Mouse (Mus musculus): ENCODE data around the gene Tenm4. TPM values are rescaled to one million over a fixed set of nuclear protein-coding genes. Genes with fewer than 3 reads are reported as not detected.
A peak's percentile ranks its signal among the peaks of the same experiment; 100 is the strongest.

The Tenm4 gene
- polyA plus RNA-seq, 1 experiment from 2014 or later, result 45.6 TPM

- no peak for ATAC-seq (ENCODE audit: insufficient number of reproducible peaks, insufficient read depth, low FRiP score, low TSS enrichment, low read depth)
- no peak overlapping the region for H3K9ac ChIP-seq
- H3K27ac ChIP-seq, result no peak overlapping the region
- no peaks in the 10 kb centered on the region for H3K36me3 ChIP-seq
- no peaks in the 10 kb centered on the region for H3K9me3 ChIP-seq
- H3K4me2 ChIP-seq, result no peak overlapping the region
- 53% methylated on average over 3 of the region's 3 CpGs for WGBS
- H3K27me3 ChIP-seq, result no peaks in the 10 kb centered on the region
- H3K4me3 ChIP-seq, result no peak overlapping the region
- no peaks in the 10 kb centered on the region for H3K4me1 ChIP-seq
Measured at GRCm38 (mm10) chr7:96466761-96467160, 295.7 kb downstream of the Tenm4 start.

GRCm38 (mm10) chr7:96470821-96471220 is 299.8 kb downstream of the Tenm4 start:
- no peak overlapping the region for H3K27ac ChIP-seq
- no peaks in the 10 kb centered on the region for H3K36me3 ChIP-seq

GRCm38 (mm10) chr7:96474560-96475089 is 303.6 kb downstream of the Tenm4 start:
- ATAC-seq (ENCODE audit: insufficient number of reproducible peaks, insufficient read depth, low FRiP score, low TSS enrichment, low read depth), result no peak
- H3K27ac ChIP-seq, result no peak overlapping the region

More at GRCm38 (mm10) chr7:96470821-96471220, 299.8 kb downstream of the Tenm4 start:
- Histone ChIP-seq H3K4me3 (no peak overlapping the region), H3K27me3 (no peaks in the 10 kb centered on the region), H3K4me2 (no peak overlapping the region), H3K4me1 (0 out of 2 replicates have a peak, but pooled peaks cover 5% of the 10 kb centered on the region), H3K9ac (no peak overlapping the region), H3K9me3 (no peaks in the 10 kb centered on the region)
- WGBS, result 77% methylated on average over 6 of the region's 6 CpGs
- no peak for ATAC-seq (ENCODE audit: insufficient number of reproducible peaks, insufficient read depth, low FRiP score, low TSS enrichment, low read depth)

GRCm38 (mm10) chr7:96476987-96477613 is 306.1 kb downstream of the Tenm4 start:
- no peak overlapping the region for H3K9ac ChIP-seq

More at GRCm38 (mm10) chr7:96474560-96475089, 303.6 kb downstream of the Tenm4 start:
- H3K36me3 ChIP-seq, result no peaks in the 10 kb centered on the region
- 77% methylated on average over 11 of the region's 11 CpGs for WGBS
- H3K9ac ChIP-seq, result no peak overlapping the region
- no peak overlapping the region for H3K4me2 ChIP-seq
- H3K27me3 ChIP-seq, result no peaks in the 10 kb centered on the region
- H3K4me1 ChIP-seq, result 0 out of 2 replicates have a peak, but pooled peaks cover 7% of the 10 kb centered on the region
- H3K9me3 ChIP-seq, result no peaks in the 10 kb centered on the region
- no peak overlapping the region for H3K4me3 ChIP-seq

GRCm38 (mm10) chr7:96479139-96479538 is 308.1 kb downstream of the Tenm4 start:
- Histone ChIP-seq H3K4me2 (no peak overlapping the region), H3K36me3 (no peaks in the 10 kb centered on the region), H3K27ac (no peak overlapping the region), H3K27me3 (no peaks in the 10 kb centered on the region), H3K4me1 (peaks cover 22% of the 10 kb centered on the region), H3K9ac (no peak overlapping the region), H3K9me3 (no peaks in the 10 kb centered on the region), H3K4me3 (no peak overlapping the region)
- no peak for ATAC-seq (ENCODE audit: insufficient number of reproducible peaks, insufficient read depth, low FRiP score, low TSS enrichment, low read depth)
- WGBS, result 56% methylated on average over 6 of the region's 6 CpGs

More at GRCm38 (mm10) chr7:96476987-96477613, 306.1 kb downstream of the Tenm4 start:
- no peak overlapping the region for H3K4me3 ChIP-seq
- 84% methylated on average over 6 of the region's 6 CpGs for WGBS
- H3K27me3 ChIP-seq, result no peaks in the 10 kb centered on the region
- H3K4me1 ChIP-seq, result 0 out of 2 replicates have a peak, but pooled peaks cover 7% of the 10 kb centered on the region
- H3K36me3 ChIP-seq, result no peaks in the 10 kb centered on the region
- no peak overlapping the region for H3K4me2 ChIP-seq
- no peaks in the 10 kb centered on the region for H3K9me3 ChIP-seq
- H3K27ac ChIP-seq, result no peak overlapping the region
- ATAC-seq (ENCODE audit: insufficient number of reproducible peaks, insufficient read depth, low FRiP score, low TSS enrichment, low read depth), result no peak

GRCm38 (mm10) chr7:96480351-96480983 is 309.4 kb downstream of the Tenm4 start:
- H3K4me2 ChIP-seq, result no peak overlapping the region
- 80% methylated on average over 9 of the region's 9 CpGs for WGBS
- no peak for ATAC-seq (ENCODE audit: insufficient number of reproducible peaks, insufficient read depth, low FRiP score, low TSS enrichment, low read depth)
- H3K9ac ChIP-seq, result no peak overlapping the region
- H3K27me3 ChIP-seq, result no peaks in the 10 kb centered on the region
- H3K4me3 ChIP-seq, result no peak overlapping the region
- H3K27ac ChIP-seq, result no peak overlapping the region
- peaks cover 19% of the 10 kb centered on the region for H3K4me1 ChIP-seq
- no peaks in the 10 kb centered on the region for H3K9me3 ChIP-seq
- no peaks in the 10 kb centered on the region for H3K36me3 ChIP-seq

- Histone ChIP-seq H3K4me3 (no peak overlapping the region), H3K4me2 (no peak overlapping the region), H3K36me3 (no peaks in the 10 kb centered on the region), H3K27ac (0 out of 2 replicates have a peak overlapping the region, but pooled peaks have one; percentile 69), H3K9me3 (no peaks in the 10 kb centered on the region), H3K27me3 (no peaks in the 10 kb centered on the region), H3K4me1 (peaks cover 19% of the 10 kb centered on the region), H3K9ac (no peak overlapping the region)
- no peak for ATAC-seq (ENCODE audit: insufficient number of reproducible peaks, insufficient read depth, low FRiP score, low TSS enrichment, low read depth)
- WGBS, result 70% methylated on average over 8 of the region's 8 CpGs
Measured at GRCm38 (mm10) chr7:96482953-96483352, 311.9 kb downstream of the Tenm4 start.

- Histone ChIP-seq H3K4me3 (no peak overlapping the region), H3K27me3 (no peaks in the 10 kb centered on the region), H3K9me3 (no peaks in the 10 kb centered on the region), H3K9ac (no peak overlapping the region), H3K27ac (peak overlapping the region; percentile 69), H3K4me2 (no peak overlapping the region), H3K4me1 (peaks cover 19% of the 10 kb centered on the region), H3K36me3 (no peaks in the 10 kb centered on the region)
- WGBS, result 35% methylated on average over 1 of the region's 1 CpGs
- ATAC-seq (ENCODE audit: insufficient number of reproducible peaks, insufficient read depth, low FRiP score, low TSS enrichment, low read depth), result no peak
Measured at GRCm38 (mm10) chr7:96484006-96484581, 313.0 kb downstream of the Tenm4 start.

- Histone ChIP-seq H3K4me3 (no peak overlapping the region), H3K36me3 (no peaks in the 10 kb centered on the region), H3K9me3 (no peaks in the 10 kb centered on the region), H3K27ac (no peak overlapping the region), H3K9ac (no peak overlapping the region), H3K4me1 (no peaks in the 10 kb centered on the region), H3K27me3 (no peaks in the 10 kb centered on the region), H3K4me2 (no peak overlapping the region)
- ATAC-seq (ENCODE audit: insufficient number of reproducible peaks, insufficient read depth, low FRiP score, low TSS enrichment, low read depth), result no peak
- WGBS, result 89% methylated on average over 6 of the region's 6 CpGs
Measured at GRCm38 (mm10) chr7:96489348-96490076, 318.5 kb downstream of the Tenm4 start.

GRCm38 (mm10) chr7:96491896-96492295 is 320.9 kb downstream of the Tenm4 start:
- 67% methylated on average over 2 of the region's 2 CpGs for WGBS
- Histone ChIP-seq H3K4me2 (no peak overlapping the region), H3K36me3 (no peaks in the 10 kb centered on the region; the same call in 1 of the 2 replicates), H3K27ac (no peak overlapping the region), H3K9ac (no peak overlapping the region), H3K27me3 (no peaks in the 10 kb centered on the region), H3K9me3 (no peaks in the 10 kb centered on the region), H3K4me1 (no peaks in the 10 kb centered on the region), H3K4me3 (no peak overlapping the region)
- ATAC-seq (ENCODE audit: insufficient number of reproducible peaks, insufficient read depth, low FRiP score, low TSS enrichment, low read depth), result no peak

- H3K4me2 ChIP-seq, result no peak overlapping the region
- no peaks in the 10 kb centered on the region for H3K9me3 ChIP-seq
- no peak overlapping the region for H3K9ac ChIP-seq
- H3K27ac ChIP-seq, result no peak overlapping the region
- 91% methylated on average over 7 of the region's 7 CpGs for WGBS
- ATAC-seq (ENCODE audit: insufficient number of reproducible peaks, insufficient read depth, low FRiP score, low TSS enrichment, low read depth), result no peak
- no peaks in the 10 kb centered on the region for H3K27me3 ChIP-seq
- no peaks in the 10 kb centered on the region; the same call in 1 of the 2 replicates for H3K36me3 ChIP-seq
- H3K4me3 ChIP-seq, result no peak overlapping the region
- H3K4me1 ChIP-seq, result no peaks in the 10 kb centered on the region
Measured at GRCm38 (mm10) chr7:96492696-96493095, 321.6 kb downstream of the Tenm4 start.

Measured in embryonic facial prominence, embryonic 13.5 days (tissue).